Mouse (Mus musculus) Patski (cell line): Measurements from ENCODE around the gene Tmeff2. TPM values are rescaled to one million over a fixed set of nuclear protein-coding genes. Genes with fewer than 3 reads are reported as not detected.

Source experiments
- ATAC-seq: fragments of 100-300 bp; one replicate; pipeline ENCODE4 v1.8.0; 2021
- CTCF ChIA-PET: fragments of 350-600 bp; sonication (Branson Sonifier 250); formaldehyde crosslinking; loops from one replicate; lab custom pipeline; 2022; ENCODE audit warnings: inconsistent platforms; lab: Charles Lee
- POLR2A ChIA-PET: fragments of 350-600 bp; sonication (Branson Sonifier 250); formaldehyde crosslinking; loops from one replicate; lab custom pipeline; 2022; ENCODE audit warnings: antibody characterized with exemption, inconsistent platforms; lab: Charles Lee
- DNase-seq: peaks from one replicate; pipeline ENCODE4 v3.0.0-alpha.2; 2011; ENCODE audit warnings: low read depth, low spot score
- H3K27me3 ChIP-seq: fragments of 371-371 bp; one replicate; pipeline ENCODE4 v1.5.1; 2021
- CTCF ChIP-seq: fragments of 100-300 bp; IDR thresholded peaks from one replicate; pipeline ENCODE4 v1.5.1; 2021
- in situ Hi-C: fragments of 300-500 bp; cut with MboI; formaldehyde crosslinking; loops from 3 replicates; pipeline ENCODE4 v1.11.1; 2018; ENCODE audit warnings: low pct_unique_long_range_greater_than_20kb, mixed read lengths
- polyA plus RNA-seq: library from polyadenylated mRNA; unstranded; gene quantifications from one replicate; pipeline ENCODE4 v1.2.3, GENCODE M21; 2021

Gene Tmeff2
- polyA plus RNA-seq, 1 experiment from 2014 or later, result 0.12 TPM

GRCm38 (mm10) chr1:51191872-51192613 is 291.6 kb downstream of the Tmeff2 start:
- no peaks in the 10 kb centered on the region for H3K27me3 ChIP-seq
- ChIA-PET CTCF (interaction anchor here (1.4 kb wide), 1 partner anchor 10 kb away, joined by 5 read pairs; no protein-coding TSS in a partner anchor), POLR2A (no interaction called here)
- in situ Hi-C loops, result no loop called here
- DNase-seq (no peak), ATAC-seq (no peak)
- no peak for TF ChIP-seq CTCF

- POLR2A ChIA-PET, result interaction anchor here (0.5 kb wide), 1 partner anchor 12 kb away, joined by 3 read pairs; no protein-coding TSS in a partner anchor
- DNase-seq (no peak), ATAC-seq (no peak)
- CTCF ChIA-PET, result no interaction called here
- no peaks in the 10 kb centered on the region for H3K27me3 ChIP-seq
- in situ Hi-C loops, result no loop called here
- no peak for TF ChIP-seq CTCF
Observed at GRCm38 (mm10) chr1:51199088-51199830, 298.8 kb downstream of the Tmeff2 start.

GRCm38 (mm10) chr1:51199954-51200353 is 299.5 kb downstream of the Tmeff2 start:
- no peak for TF ChIP-seq CTCF
- in situ Hi-C loops, result no loop called here
- ChIA-PET POLR2A (no interaction called here), CTCF (interaction anchor here (1.1 to 1.4 kb wide), 2 partner anchors 10 to 18 kb away, joined by 3 to 5 read pairs; no protein-coding TSS in a partner anchor)
- ATAC-seq (no peak), DNase-seq (no peak)
- no peaks in the 10 kb centered on the region for H3K27me3 ChIP-seq

- ATAC-seq (no peak), DNase-seq (no peak)
- in situ Hi-C loops, result no loop called here
- CTCF ChIA-PET, result interaction anchor here (1.2 kb wide), 1 partner anchor 10 kb away, joined by 4 read pairs; no protein-coding TSS in a partner anchor
- no peaks in the 10 kb centered on the region for H3K27me3 ChIP-seq
- TF ChIP-seq CTCF, result no peak
- POLR2A ChIA-PET, result no interaction called here
Observed at GRCm38 (mm10) chr1:51215631-51216030, 315.2 kb downstream of the Tmeff2 start.

GRCm38 (mm10) chr1:51216292-51217050 is 316.0 kb downstream of the Tmeff2 start:
- ChIA-PET CTCF (interaction anchor here (1.2 to 1.5 kb wide), 2 partner anchors 9 to 21 kb away, joined by 4 read pairs; no protein-coding TSS in a partner anchor), POLR2A (no interaction called here)
- no peaks in the 10 kb centered on the region for H3K27me3 ChIP-seq
- ATAC-seq (no peak), DNase-seq (no peak)
- no peak for TF ChIP-seq CTCF
- in situ Hi-C loops, result no loop called here

GRCm38 (mm10) chr1:51217227-51217626 is 316.8 kb downstream of the Tmeff2 start:
- peak; percentile 43 for DNase-seq
- TF ChIP-seq CTCF, result no peak
- ChIA-PET CTCF (interaction anchor here (1.5 kb wide), 1 partner anchor 20 kb away, joined by 4 read pairs; no protein-coding TSS in a partner anchor), POLR2A (no interaction called here)
- ATAC-seq, result peak; percentile 91
- in situ Hi-C loops, result no loop called here
- H3K27me3 ChIP-seq, result no peaks in the 10 kb centered on the region

- no peak for TF ChIP-seq CTCF
- POLR2A ChIA-PET, result interaction anchor here (0.7 to 1.2 kb wide), 2 partner anchors 24 to 34 kb away, joined by 3 read pairs; no protein-coding TSS in a partner anchor
- DNase-seq (no peak), ATAC-seq (no peak)
- CTCF ChIA-PET, result interaction anchor here (0.7 to 1.5 kb wide), 3 partner anchors 10 to 13 kb away, joined by 3 to 4 read pairs (median 3); no protein-coding TSS in a partner anchor
- no peaks in the 10 kb centered on the region for H3K27me3 ChIP-seq
- in situ Hi-C loops, result no loop called here
Observed at GRCm38 (mm10) chr1:51225156-51225555, 324.7 kb downstream of the Tmeff2 start.
